Mouse (Mus musculus): ENCODE measurements at regions not wholly inside any gene's neighbourhood (a gene's known extent, or its start where the extent isn't known, plus 50 kb on each side); places are given as distances from the start of the nearest gene placed in this dataset.

GRCm38 (mm10) chr14:58976791-58977190 is 165.9 kb downstream of the 1700129C05Rik start:
- WGBS = 84% methylated on average over 4 of the region's 4 CpGs
- H3K27ac ChIP-seq = no peak overlapping the region
- H3K9me3 ChIP-seq (replicated peaks; ENCODE audit: low read length) = no peaks in the 10 kb centered on the region
- no peak overlapping the region for H3K9ac ChIP-seq (ENCODE audit: low read depth, low read length)
- no peak overlapping the region for H3K4me2 ChIP-seq (ENCODE audit: low read length)
- no peak overlapping the region for H3K4me3 ChIP-seq (replicated peaks; ENCODE audit: low read depth, low read length)
- no peaks in the 10 kb centered on the region for H3K4me1 ChIP-seq (replicated peaks; ENCODE audit: insufficient read depth, low read length)
- no peaks in the 10 kb centered on the region for H3K27me3 ChIP-seq (ENCODE audit: insufficient read depth, low read length)
- no peaks in the 10 kb centered on the region for H3K36me3 ChIP-seq (ENCODE audit: insufficient read depth, low read length)
- no peak for DNase-seq (ENCODE audit: low spot score)
- no peak for ATAC-seq (replicated peaks; ENCODE audit: low FRiP score, low read depth)
- TF ChIP-seq CTCF (IDR thresholded peaks at IDR 0.05; ENCODE audit: low read depth) = no peak

DNA sequence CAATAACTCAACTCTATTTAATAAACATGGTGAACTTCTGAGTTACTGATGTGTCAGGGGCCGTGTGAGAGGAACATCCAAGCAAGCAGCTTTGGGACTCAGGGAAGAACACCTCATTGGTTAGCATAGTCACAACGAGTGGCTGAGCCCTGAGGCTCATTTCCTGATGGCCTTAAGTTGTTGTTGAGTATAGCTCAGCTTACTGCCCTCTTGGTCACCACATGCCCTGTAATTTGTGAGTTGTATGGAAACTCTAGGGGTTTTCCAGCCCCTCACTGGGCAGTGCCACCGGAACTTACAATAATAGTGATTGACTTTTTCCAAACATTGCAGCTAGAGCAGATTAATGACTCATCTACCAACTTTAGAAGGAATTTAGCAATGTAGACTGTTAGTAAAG is 173.4 kb downstream of the 1700129C05Rik start:
- ATAC-seq (replicated peaks; ENCODE audit: low FRiP score, low read depth) = no peak
- Histone ChIP-seq H3K27ac (no peak overlapping the region), H3K4me1 (replicated peaks; ENCODE audit: insufficient read depth, low read length) (no peaks in the 10 kb centered on the region), H3K9me3 (replicated peaks; ENCODE audit: low read length) (no peaks in the 10 kb centered on the region), H3K4me2 (ENCODE audit: low read length) (no peak overlapping the region), H3K27me3 (ENCODE audit: insufficient read depth, low read length) (no peaks in the 10 kb centered on the region), H3K36me3 (ENCODE audit: insufficient read depth, low read length) (no peaks in the 10 kb centered on the region), H3K4me3 (replicated peaks; ENCODE audit: low read depth, low read length) (no peak overlapping the region), H3K9ac (ENCODE audit: low read depth, low read length) (no peak overlapping the region)
- WGBS = 55% methylated on average over 3 of the region's 3 CpGs
- TF ChIP-seq CTCF (IDR thresholded peaks at IDR 0.05; ENCODE audit: low read depth) = no peak
- no peak for DNase-seq (ENCODE audit: low spot score)

DNA sequence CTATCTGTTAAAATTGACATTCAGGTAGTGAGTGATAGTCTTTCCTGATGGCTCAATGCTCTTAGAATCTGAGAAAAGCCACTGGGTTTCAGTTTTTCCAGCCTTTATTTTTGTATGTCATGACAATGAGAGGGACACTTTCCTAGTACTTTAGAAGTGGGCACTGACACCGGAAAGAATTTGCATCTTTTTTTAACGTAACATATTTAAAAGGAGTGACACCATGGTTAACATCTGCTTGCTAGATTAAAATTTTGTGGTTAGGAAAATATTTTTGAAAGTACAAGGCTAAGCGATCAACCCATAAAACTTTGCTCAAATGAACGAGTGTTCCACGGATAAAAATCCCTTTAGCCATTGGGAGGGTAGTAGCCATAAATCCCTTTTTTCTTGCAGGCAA is 174.7 kb downstream of the 1700129C05Rik start:
- H3K4me1 ChIP-seq (replicated peaks; ENCODE audit: insufficient read depth, low read length) = no peaks in the 10 kb centered on the region
- H3K9ac ChIP-seq (ENCODE audit: low read depth, low read length) = no peak overlapping the region
- H3K9me3 ChIP-seq (replicated peaks; ENCODE audit: low read length) = no peaks in the 10 kb centered on the region
- WGBS = 40% methylated on average over 5 of the region's 5 CpGs
- ATAC-seq (replicated peaks; ENCODE audit: low FRiP score, low read depth) (no peak), DNase-seq (ENCODE audit: low spot score) (no peak)
- H3K4me2 ChIP-seq (ENCODE audit: low read length) = no peak overlapping the region
- TF ChIP-seq CTCF (IDR thresholded peaks at IDR 0.05; ENCODE audit: low read depth) = no peak
- H3K4me3 ChIP-seq (replicated peaks; ENCODE audit: low read depth, low read length) = no peak overlapping the region
- H3K27me3 ChIP-seq (ENCODE audit: insufficient read depth, low read length) = no peaks in the 10 kb centered on the region
- H3K36me3 ChIP-seq (ENCODE audit: insufficient read depth, low read length) = no peaks in the 10 kb centered on the region
- H3K27ac ChIP-seq = no peak overlapping the region

DNA sequence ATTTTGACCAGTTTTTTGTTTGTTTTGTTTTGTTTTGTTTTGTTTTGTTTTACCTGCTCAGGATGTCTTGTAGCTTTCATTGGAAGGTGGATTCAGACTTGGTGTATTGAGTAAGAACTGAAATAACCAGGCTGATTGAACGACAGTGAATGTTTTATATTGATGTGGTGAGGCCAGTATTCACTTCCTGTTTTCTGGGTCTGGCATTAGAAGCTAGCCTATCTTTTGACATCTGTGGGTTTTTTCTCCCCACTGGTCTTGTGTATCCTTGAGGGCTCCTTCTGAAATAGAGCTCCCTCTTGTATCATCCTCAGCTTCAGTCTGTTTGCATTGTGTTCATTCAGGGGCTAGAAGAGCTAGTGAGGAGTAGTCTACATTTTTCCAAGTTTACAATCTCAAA is 175.5 kb downstream of the 1700129C05Rik start:
- Histone ChIP-seq H3K27me3 (ENCODE audit: insufficient read depth, low read length) (no peaks in the 10 kb centered on the region), H3K9ac (ENCODE audit: low read depth, low read length) (no peak overlapping the region), H3K4me3 (replicated peaks; ENCODE audit: low read depth, low read length) (no peak overlapping the region), H3K4me2 (ENCODE audit: low read length) (no peak overlapping the region), H3K36me3 (ENCODE audit: insufficient read depth, low read length) (no peaks in the 10 kb centered on the region), H3K9me3 (replicated peaks; ENCODE audit: low read length) (no peaks in the 10 kb centered on the region), H3K4me1 (replicated peaks; ENCODE audit: insufficient read depth, low read length) (no peaks in the 10 kb centered on the region), H3K27ac (no peak overlapping the region)
- DNase-seq (ENCODE audit: low spot score) = no peak
- WGBS = 88% methylated on average over 1 of the region's 1 CpGs
- no peak for ATAC-seq (replicated peaks; ENCODE audit: low FRiP score, low read depth)
- TF ChIP-seq CTCF (IDR thresholded peaks at IDR 0.05; ENCODE audit: low read depth) = no peak

GRCm38 (mm10) chr14:58944958-58945357 is 197.7 kb downstream of the 1700129C05Rik start:
- Histone ChIP-seq H3K9me3 (replicated peaks; ENCODE audit: low read length) (no peaks in the 10 kb centered on the region), H3K27me3 (ENCODE audit: insufficient read depth, low read length) (no peaks in the 10 kb centered on the region), H3K4me3 (replicated peaks; ENCODE audit: low read depth, low read length) (no peak overlapping the region), H3K4me1 (replicated peaks; ENCODE audit: insufficient read depth, low read length) (no peaks in the 10 kb centered on the region), H3K9ac (ENCODE audit: low read depth, low read length) (no peak overlapping the region), H3K4me2 (ENCODE audit: low read length) (no peak overlapping the region), H3K27ac (no peak overlapping the region), H3K36me3 (ENCODE audit: insufficient read depth, low read length) (no peaks in the 10 kb centered on the region)
- no peak for ATAC-seq (replicated peaks; ENCODE audit: low FRiP score, low read depth)
- peak; percentile 32 for DNase-seq (ENCODE audit: low spot score)
- WGBS = 85% methylated on average over 2 of the region's 2 CpGs
- no peak for TF ChIP-seq CTCF (IDR thresholded peaks at IDR 0.05; ENCODE audit: low read depth)

GRCm38 (mm10) chr14:58943267-58943765 is 199.4 kb downstream of the 1700129C05Rik start:
- H3K4me2 ChIP-seq (ENCODE audit: low read length) = no peak overlapping the region
- TF ChIP-seq CTCF (IDR thresholded peaks at IDR 0.05; ENCODE audit: low read depth) = no peak
- 0 out of 2 replicates have a peak, but pooled peaks cover 5% of the 10 kb centered on the region for H3K27me3 ChIP-seq (ENCODE audit: insufficient read depth, low read length)
- ATAC-seq (replicated peaks; ENCODE audit: low FRiP score, low read depth) (no peak), DNase-seq (ENCODE audit: low spot score) (no peak)
- no peaks in the 10 kb centered on the region for H3K9me3 ChIP-seq (replicated peaks; ENCODE audit: low read length)
- H3K4me3 ChIP-seq (replicated peaks; ENCODE audit: low read depth, low read length) = no peak overlapping the region
- H3K9ac ChIP-seq (ENCODE audit: low read depth, low read length) = no peak overlapping the region
- no peak overlapping the region for H3K27ac ChIP-seq
- no peaks in the 10 kb centered on the region for H3K4me1 ChIP-seq (replicated peaks; ENCODE audit: insufficient read depth, low read length)
- 84% methylated on average over 1 of the region's 1 CpGs for WGBS
- H3K36me3 ChIP-seq (ENCODE audit: insufficient read depth, low read length) = no peaks in the 10 kb centered on the region

DNA sequence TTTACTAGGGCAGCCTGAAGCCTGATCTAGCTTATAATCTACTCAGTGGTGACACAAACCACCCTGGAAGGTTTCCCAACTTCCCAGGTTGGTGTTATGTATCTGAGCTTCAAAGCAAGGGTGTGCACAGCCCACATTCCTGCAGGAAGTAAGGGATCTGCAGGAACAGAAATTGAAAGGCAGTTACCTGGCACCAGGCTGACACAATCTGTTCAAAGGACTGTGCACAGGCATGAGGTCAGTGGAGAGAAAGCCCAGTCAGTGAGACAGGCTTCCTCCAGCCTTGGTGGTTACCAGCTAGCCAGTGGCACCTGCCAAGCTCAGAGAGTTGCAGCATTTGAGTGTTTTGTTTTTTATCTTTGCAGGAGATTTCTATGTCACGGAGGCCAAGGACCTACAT is 203.6 kb downstream of the 1700129C05Rik start:
- Histone ChIP-seq H3K36me3 (ENCODE audit: insufficient read depth, low read length) (no peaks in the 10 kb centered on the region), H3K9me3 (replicated peaks; ENCODE audit: low read length) (no peaks in the 10 kb centered on the region), H3K4me3 (replicated peaks; ENCODE audit: low read depth, low read length) (no peak overlapping the region), H3K27ac (no peak overlapping the region), H3K4me2 (ENCODE audit: low read length) (no peak overlapping the region), H3K4me1 (replicated peaks; ENCODE audit: insufficient read depth, low read length) (peaks cover 4% of the 10 kb centered on the region; the same call in 1 of the 2 replicates), H3K9ac (ENCODE audit: low read depth, low read length) (no peak overlapping the region), H3K27me3 (ENCODE audit: insufficient read depth, low read length) (0 out of 2 replicates have a peak, but pooled peaks cover 5% of the 10 kb centered on the region)
- TF ChIP-seq CTCF (IDR thresholded peaks at IDR 0.05; ENCODE audit: low read depth) = no peak
- no peak for DNase-seq (ENCODE audit: low spot score)
- no peak for ATAC-seq (replicated peaks; ENCODE audit: low FRiP score, low read depth)
- 84% methylated on average over 1 of the region's 1 CpGs for WGBS

Measured in kidney, postnatal 0 days (tissue).